Mouse (Mus musculus) cerebellum, adult 11-12 months (tissue): ENCODE measurements around the gene Gabarapl2.

Source experiments
- DNase-seq: peaks from one replicate; pipeline ENCODE4 v3.0.0; 2022

The Gabarapl2 gene

DNA sequence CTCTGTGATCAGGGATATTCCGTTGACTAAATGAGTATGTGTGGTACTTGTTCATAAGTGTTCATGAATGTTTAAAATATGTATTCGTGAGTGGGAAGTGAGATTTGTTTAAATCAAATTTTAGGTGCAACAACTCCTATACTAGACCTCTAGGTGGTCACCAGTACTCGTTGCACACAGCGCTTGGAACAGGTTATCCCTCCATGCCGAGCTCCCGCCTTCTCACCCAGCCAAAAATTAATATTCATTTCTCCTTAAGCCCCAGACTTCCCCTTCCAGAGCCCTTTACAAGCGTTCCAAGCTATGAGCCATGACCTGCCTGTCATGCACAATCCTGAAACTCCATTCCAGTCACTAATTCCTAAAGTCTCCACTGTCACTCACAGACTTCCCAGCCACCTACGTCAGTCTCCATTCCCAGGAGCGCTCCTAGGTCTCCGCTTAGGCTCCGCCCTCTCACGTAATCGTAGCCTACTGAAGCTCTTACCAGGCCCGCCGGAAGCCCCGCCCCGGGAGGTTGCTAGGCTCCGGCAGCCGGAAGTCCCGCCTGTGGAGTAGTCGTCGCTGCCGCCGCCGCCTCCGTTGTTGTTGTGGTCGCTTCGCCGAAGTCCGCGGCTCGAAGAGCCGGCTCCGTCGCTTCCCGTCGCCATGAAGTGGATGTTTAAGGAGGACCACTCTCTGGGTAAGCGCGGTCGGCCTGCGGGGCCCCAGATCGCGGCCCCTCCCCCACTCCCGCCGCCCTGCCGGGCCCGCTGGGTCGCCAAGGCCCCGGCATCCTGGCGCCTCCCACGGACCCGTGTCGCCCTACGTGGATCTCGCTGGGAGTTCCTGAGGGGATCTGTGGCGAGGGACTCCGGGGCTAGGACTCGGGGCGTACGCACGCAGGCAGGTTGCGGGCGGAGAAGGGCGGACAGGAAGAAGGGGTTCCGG lies at the start of gene Gabarapl2:
Gabarapl2 (plus strand) TSS at position 533 of the 930 bp plus-strand sequence.
- peak; percentile 98 for DNase-seq

DNA sequence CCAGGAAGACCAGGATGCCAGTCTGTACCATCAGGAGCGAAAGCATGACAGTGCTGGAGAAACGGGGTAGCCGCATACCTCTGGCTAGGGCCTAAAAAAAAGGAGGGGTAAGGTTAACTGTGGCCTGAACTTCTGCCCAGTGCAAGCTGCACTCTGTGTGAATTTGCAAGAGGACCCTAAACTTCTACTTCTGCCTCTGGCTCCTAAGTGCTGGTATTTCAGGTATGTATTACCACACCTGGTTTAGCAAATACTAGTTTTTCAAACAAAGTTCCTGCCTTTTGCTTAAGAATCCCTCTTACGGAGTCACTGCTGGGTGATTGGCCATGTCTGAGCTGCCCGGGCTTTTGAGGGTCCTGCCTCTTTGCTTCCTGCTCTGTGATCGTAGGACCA lies 49.6 kb upstream of the Gabarapl2 start:
- DNase-seq, result no peak

- DNase-seq, result no peak
Measured at GRCm38 (mm10) chr8:111891983-111892382, 48.5 kb upstream of the Gabarapl2 start.

DNA sequence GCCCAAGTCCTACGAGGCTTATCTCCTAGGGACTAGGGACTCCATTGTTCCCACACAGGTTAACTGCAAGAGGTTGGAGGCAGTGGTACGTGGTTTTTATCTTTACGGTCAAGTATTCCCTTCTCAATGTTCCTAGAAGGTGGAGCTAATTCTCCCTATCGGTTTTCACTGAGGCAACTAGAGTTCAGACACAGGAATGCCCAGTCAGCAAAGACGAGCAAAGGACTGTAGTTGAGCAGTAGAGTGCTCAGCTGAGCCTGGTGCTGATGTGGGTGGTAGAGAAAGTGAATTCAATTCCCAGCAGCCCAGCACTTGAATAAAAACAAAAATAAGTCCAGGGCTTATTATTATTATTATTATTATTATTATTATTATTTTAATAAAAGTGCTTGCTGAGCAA lies 47.9 kb upstream of the Gabarapl2 start:
- no peak for DNase-seq

DNA sequence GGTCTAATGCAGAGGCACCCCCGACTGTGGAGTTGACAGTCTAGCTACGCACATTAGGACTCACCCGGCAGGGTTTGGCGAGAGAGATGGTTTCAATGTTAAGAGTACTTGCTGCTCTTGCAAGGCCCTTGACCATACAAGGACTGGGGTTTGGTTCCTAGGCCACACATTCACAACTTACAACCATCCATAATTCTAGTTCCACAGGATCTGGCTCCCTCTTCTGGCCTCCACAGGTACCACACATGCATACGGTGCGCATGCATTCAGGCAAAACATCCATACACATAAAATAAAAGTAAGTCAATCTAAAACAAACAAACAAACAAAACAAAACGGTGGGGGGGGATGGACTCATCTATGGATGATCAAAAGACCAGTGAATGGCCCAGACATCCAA lies 45.5 kb upstream of the Gabarapl2 start:
- DNase-seq, result no peak

GRCm38 (mm10) chr8:111898586-111898985 lies 41.9 kb upstream of the Gabarapl2 start:
- DNase-seq, result no peak

DNA sequence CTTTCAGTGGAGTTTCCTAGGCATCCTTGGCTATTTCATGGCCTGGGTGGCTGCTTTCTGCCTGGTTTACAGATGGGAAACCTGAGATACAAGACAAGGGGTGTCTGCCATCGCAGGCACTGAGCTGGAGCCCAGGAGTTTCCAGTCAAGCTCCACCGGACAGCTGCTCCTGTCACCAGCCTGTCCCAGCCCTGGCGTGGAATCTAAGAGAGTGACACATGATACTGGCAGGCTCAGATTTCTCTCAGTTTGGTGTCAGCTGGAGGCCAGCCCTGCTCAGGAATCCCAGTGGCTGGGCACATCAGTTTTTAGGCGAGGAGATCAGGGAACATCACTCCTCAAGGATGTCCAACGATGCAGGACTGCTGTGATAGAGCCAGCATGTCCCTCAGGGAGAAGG lies 38.4 kb upstream of the Gabarapl2 start:
- no peak for DNase-seq

- no peak for DNase-seq
Measured at GRCm38 (mm10) chr8:111905500-111906121, 34.9 kb upstream of the Gabarapl2 start.

DNA sequence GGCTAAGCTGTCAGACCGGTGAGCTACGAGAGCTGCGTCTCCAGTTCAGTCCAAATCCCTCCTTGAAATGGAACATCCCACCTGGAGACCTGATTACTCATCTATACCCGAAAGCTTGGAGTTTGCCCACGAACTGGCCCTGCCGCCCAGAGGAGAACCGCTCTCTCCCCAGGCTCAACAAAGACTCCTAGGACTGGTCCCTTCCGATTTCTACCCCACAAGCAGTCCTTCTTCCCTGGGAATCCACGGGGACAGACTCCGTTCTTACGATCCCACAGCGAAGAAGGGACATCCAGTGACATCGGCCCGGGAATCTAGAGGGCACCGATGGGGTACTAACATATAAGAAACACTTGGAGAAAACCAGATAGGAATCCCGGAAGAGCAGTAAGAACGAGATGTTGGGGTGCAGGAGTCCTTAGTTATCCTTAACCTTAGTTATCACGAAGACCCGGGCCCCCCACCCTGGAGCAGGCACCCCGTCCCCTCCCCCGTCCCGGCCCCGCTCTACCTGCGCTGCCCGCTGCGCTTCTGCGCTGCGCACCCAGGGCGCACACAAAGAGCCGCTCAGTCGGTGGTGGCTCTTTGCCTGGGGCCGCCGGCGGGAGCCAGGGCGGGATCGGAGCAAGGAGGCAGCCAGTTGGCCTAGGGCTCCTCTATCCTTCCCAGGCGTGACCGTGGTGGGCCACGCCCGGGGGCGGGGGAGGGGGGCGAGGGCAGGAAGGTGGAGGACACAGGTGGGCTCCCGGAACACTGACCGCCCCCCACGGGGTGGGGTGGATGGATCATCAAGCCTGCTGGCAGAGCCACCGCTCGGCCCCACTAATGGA lies 30.7 kb upstream of the Gabarapl2 start, which contains the start of gene Chst5:
Chst5 (minus strand) TSS at position 827 of the 830 bp plus-strand sequence.
- peak; percentile 52 for DNase-seq

- DNase-seq, result no peak
Measured at GRCm38 (mm10) chr8:111911572-111911971, 28.9 kb upstream of the Gabarapl2 start.

GRCm38 (mm10) chr8:111912860-111913432 lies 27.6 kb upstream of the Gabarapl2 start:
- no peak for DNase-seq

DNA sequence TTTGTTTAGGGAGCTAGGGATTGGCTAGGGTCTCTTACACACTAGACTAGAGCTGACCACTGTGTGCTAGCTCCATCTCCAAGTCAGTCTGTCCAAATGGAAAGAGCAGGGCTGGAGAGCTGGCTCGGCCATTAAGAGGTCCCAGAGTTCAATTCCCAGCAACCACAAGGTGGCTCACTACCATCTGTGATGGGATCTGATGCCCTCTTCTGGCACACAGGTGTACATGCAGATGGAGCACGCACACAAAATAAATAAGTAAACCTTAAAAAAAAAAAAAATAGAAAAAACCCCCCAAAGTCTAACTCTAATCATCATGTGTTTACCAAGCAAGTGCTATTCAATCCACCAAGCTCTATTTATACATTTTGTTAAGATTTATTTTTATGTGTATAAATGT lies 20.8 kb upstream of the Gabarapl2 start:
- no peak for DNase-seq

DNA sequence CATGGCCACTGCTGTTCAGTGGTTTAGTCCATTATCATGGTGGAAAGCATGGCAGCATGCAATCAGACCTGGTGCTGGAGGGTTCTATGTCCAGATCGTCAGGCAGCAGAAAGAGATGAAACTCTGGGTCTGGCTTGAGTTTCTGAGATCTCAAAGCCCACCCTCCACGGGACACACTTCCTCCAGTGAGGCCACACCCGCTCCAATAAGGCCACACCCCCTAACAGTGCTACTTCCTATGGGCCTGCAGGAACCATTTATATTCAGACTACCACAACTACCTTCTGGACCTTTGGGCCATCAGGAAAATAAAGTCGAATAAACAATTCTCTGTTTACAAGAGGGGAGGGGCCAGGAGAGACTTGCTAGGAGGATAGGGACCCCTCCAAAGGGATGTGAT lies 19.5 kb upstream of the Gabarapl2 start:
- no peak for DNase-seq

DNA sequence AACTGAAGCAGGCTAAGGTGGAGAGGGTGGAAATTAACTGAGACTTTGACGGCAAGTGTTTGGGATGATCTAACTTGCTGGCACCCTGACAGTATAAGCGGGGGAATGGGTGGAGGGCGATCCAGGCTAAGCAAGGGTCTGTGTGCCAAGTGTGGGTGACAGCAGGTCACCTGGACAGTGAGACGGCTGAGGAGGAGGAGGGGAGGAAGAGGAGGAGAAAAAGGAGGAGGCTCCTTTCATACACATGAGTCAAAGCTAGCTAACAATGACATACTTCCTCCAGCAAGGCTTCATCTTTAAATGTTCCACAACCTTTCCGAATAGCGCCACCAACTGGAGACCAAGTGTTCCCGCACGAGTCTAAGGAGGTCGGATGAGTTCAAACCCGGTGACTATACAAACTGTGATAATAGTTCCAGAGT lies 17.1 kb upstream of the Gabarapl2 start:
- peak; percentile 75 for DNase-seq

DNA sequence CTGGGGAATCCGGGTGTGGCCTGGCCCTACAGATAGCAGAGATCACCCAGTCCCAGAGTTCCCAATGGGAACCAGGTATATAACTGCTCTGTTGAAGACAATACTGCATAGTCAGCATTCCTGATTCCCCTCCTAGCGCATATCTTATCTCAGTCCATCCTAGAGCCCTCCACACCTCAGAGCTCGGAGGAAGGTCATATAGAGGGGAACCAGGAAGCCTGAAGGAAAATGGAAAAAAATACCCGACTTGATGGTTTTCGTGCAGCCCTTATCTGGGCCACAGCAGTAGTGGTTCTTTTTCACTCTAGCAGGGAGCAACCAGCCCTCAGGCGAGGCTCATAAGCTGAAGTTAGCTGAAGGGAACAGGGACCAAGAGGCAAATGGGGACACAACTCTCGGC lies 15.5 kb upstream of the Gabarapl2 start:
- DNase-seq, result no peak

DNA sequence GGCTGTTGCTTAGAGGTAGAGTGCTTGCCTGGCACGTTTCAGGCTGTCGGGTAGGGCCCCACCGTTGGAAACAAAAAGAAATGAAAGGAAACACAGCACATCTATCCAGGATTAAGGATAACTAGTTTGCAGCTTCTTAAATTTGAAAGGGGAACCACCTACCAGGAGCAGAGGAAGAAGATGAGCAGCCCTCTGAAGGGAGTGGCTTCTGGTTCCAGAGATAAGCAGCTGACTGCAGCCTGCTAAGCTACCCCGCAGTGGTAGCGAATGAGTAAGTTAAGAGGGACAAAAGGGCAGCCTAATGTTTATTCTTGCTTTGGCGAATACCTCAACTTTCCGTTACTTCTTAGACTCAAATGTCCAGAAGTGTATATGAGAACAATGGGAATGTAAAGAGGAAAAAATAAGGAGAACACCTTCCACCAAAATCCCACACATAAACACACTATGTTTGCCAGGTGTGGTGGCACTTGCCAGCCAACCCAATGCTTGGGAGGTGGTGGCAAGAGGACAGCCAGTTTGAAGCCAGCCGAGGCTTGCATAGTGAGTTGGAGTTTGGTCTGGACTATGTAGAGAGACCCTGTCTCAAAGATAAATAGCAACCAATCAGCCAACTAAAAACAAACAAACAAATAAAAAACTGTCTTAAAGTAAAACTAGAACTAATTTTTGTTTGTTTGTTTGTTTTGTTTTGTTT lies 10.7 kb upstream of the Gabarapl2 start:
- no peak for DNase-seq

DNA sequence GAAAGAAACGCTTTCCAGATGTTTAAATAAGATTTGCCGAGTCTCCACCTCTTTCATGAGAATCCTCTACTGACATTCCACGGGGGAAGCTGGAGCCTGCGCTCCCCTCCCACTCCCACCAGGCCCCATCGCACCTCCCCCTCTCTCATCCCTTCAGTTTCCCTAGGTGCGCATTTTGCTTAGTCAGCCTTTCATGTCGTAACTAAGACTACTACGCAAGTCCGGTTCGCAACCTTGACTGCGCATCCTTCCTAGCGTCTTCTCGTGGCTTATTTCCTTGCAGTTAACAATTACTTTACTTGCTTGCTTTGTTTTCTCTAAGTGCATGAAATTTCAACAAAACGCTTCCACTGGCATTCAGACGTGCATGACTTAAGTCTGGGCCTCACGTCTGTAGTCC lies 8.8 kb upstream of the Gabarapl2 start:
- no peak for DNase-seq

DNA sequence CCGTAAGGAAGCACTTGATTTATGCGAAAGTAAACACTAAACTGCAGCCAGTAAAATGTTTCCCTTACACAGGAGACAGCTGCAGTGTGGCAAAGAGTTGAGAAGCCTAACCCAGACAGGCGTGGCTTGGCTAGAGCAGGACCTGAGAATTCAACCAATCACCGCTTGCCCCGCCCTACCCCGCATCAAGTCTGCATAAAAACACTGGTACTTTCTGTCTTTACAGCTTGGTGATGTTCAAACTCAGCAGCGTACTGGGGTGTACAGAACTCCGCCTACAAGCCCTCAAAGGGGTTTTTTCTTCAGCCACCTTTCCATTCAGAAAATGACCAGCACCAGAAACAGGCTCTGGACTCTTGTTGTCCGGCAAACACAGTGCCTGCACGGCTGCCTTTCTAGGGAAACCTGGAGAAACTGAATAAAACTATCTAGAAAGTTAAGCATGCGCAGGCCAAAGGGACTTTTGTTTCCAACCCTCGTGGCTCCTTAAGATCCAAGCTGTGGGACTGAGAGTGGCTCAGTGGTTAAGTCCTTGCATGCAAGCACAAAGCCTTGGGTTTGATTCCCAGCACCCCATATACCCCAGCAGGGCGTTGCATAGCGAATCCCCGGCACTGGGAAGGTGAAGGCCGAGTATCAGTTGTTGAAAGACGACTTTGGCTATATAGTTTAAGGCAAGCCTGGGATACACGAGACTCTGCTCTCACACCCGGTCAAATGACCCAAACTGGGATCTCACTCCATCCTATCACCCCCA lies 7.7 kb upstream of the Gabarapl2 start:
- DNase-seq, result peak; percentile 66

GRCm38 (mm10) chr8:111933348-111934076 lies 7.0 kb upstream of the Gabarapl2 start, which contains the start of gene Tmem231:
Gene Tmem231, minus strand, starts transcription at chr8:111933881.
- DNase-seq, result peak; percentile 94

GRCm38 (mm10) chr8:111934201-111934600 lies 6.3 kb upstream of the Gabarapl2 start:
- no peak for DNase-seq

DNA sequence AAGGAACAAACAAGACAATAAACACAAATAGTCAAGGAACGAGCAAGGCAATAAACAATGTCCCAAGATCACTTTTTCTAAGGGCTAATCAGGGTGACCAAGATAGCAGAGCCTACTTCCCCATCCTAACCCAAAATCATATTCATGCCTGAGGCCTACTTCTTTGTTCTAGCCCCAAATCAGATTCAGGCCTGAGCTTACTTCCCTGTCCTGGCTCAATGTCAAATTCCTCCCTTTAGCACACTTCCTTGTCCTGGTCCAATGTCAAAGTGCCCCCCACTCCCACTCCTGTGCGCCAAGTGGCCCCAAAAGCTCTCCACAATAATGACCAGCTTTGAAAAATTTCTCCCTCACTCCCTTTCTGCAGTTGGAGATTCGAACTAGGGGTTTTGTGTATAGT lies 3.3 kb upstream of the Gabarapl2 start:
- DNase-seq, result no peak
